Mouse (Mus musculus) layer of hippocampus, adult 9-11 months (tissue): ENCODE measurements around the gene Cbx2.

ENCODE experiments used
- DNase-seq: peaks from one replicate; pipeline ENCODE4 v3.0.0; 2022

Cbx2 gene

DNA sequence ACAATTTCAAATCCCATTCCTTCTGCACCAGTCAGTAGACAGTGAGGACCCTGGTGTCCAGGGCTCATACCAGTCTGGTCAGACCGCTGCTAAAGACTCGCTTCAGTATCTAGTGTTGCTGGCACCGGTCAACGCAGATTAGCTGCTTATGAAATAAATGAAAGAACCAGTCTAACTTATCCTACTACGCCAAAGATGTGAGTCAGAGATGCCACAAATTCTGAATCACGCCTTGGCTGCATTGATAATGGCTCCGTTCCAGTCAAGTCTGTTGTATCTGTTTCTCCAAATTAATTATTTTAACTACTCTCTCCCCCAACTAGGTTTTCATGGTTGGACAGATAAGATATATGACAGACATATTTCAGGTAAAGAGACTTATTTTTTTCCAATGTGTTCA, 1.6 kb upstream of the Cbx2 start:
- no peak for DNase-seq

GRCm38 (mm10) chr11:119022068-119022894, 481 bp upstream of the Cbx2 start:
- DNase-seq, result no peak

DNA sequence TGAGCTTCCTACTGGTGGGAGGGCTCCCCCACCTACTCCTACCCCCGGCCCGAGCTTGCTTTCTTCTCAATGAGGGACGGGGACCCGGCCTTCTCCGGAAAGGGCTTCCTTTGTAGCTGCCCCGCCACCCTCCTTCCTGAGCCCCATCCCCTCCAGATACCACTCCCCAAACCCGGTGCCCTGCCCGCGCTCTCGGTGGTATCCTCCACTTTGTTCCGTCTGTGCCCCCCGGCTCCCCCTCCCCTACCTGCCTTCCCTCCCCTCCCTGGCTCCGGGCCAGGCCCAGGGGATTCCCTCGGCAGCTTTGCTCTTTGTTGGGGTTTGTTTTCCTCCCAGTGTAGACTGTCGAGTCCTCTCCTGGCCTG, 836 bp downstream of the Cbx2 start:
- no peak for DNase-seq

- DNase-seq, result no peak
Observed at GRCm38 (mm10) chr11:119024260-119024659, 1.5 kb downstream of the Cbx2 start.

DNA sequence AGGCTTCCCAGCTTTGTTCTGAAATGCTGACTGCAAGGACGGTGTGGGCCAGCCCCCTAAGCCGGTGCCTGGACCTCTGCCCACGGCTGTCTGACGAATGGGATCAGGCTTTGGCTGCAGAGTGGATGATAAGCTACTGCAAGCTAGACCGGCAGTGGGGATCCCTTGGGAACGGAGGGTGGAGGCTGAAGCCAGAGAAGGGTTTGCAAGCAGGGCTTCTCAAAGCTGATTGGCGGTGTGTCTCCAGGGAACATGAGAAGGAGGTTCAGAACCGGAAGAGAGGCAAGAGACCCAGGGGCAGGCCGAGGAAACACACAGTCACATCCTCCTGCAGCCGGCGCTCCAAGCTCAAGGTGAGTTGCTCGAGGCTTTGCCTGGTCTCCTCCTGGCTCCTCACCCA, 3.4 kb downstream of the Cbx2 start:
- DNase-seq, result no peak

- DNase-seq, result no peak
Observed at GRCm38 (mm10) chr11:119033874-119034558, 11.3 kb downstream of the Cbx2 start.

GRCm38 (mm10) chr11:119034635-119035034, 11.9 kb downstream of the Cbx2 start:
- DNase-seq, result no peak

DNA sequence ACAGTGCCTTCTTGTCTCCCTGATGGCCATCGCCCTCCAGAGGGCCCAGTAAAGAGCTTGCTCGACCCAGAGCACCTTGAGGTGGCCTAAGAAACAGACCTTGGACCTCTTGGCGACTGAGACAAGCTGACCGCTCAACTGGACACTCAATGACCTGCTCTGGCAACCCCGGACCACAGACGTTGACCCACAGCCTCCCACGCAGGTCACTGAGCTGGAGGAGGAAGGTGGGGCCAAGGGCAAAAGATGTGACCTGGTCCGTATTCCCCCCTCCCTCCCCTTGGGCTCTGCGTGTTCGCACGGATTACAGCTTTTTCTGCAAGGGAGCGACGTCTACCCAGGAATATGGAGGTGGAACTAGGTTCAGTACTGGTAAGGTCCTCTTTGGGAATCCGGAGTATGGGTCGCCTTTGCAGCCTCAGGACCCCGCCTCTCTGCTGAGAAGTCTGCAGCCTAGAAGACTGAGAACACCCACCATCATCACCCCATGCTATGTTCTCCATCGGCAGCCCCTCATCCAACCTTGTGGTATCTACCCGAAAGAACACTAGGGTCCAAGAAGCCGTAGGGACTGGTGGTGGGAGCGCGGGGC, 12.4 kb downstream of the Cbx2 start:
- DNase-seq, result no peak

DNA sequence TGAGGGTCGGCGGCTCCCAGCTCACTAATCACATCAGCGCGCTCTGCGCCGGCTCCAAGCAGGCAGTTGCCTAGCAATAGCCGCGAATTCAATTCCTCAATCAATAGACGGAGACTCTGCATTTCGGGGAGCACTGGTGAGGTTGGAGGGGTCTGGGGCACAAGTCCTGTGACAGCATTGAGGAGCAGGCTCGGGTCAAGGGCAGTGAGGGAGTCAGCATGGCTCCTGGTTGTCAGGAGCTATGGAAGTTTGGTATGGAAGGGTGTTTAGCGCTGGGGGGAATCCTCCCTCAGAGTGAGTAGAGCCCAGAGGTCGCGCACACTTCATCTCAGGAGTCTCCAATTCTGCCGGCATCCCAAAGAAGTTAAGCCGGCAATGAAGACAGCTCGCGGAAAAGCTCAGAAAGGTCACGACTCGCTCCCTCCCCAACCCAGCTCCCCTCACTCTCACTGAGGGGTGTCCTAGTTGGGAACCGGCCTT, 13.0 kb downstream of the Cbx2 start:
- no peak for DNase-seq

- DNase-seq, result no peak
Observed at GRCm38 (mm10) chr11:119036447-119036846, 13.7 kb downstream of the Cbx2 start.

DNA sequence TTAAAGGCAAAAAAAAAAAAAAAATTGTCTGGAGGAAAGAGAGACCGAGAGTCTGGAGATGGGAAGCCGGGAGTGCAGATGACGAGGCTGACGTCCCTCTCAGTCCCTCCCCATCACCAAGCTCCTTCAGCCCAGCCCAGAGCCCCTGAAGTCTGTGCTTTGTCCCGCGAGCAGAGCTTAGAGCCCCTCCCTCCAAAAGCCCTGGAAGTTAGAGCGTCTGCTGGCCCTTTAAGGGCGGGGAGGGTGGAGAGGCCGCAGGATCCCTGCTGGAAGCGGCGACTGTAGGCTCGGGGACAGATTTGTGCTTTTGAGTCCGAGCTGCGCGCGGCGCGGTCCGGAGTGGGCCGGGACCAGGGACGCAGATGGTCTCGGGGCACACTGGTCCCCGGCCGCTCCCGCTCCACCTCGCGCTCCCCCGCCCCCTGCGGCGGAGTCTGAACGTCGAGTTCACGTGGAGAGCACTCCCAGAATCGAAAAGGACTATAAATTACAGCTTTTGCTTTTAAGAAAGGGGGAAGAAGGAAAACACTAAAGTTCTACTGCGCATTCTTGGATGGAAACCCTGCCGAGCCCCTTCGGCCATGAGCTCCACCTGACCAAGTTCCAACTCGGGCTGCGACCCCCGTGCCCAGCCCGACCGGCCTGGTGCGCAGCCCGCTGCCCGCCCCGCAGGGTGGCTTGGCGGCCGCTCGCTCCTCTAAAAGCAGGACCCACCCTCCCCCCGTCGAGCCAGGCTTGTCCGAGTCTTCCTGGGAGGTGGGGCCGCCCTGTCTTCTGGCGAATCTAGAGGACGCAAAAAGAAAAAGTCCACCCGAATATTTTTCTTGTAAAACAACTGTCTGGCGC, 14.4 kb downstream of the Cbx2 start:
- DNase-seq, result no peak

- DNase-seq, result no peak
Observed at GRCm38 (mm10) chr11:119037780-119038401, 15.1 kb downstream of the Cbx2 start.

DNA sequence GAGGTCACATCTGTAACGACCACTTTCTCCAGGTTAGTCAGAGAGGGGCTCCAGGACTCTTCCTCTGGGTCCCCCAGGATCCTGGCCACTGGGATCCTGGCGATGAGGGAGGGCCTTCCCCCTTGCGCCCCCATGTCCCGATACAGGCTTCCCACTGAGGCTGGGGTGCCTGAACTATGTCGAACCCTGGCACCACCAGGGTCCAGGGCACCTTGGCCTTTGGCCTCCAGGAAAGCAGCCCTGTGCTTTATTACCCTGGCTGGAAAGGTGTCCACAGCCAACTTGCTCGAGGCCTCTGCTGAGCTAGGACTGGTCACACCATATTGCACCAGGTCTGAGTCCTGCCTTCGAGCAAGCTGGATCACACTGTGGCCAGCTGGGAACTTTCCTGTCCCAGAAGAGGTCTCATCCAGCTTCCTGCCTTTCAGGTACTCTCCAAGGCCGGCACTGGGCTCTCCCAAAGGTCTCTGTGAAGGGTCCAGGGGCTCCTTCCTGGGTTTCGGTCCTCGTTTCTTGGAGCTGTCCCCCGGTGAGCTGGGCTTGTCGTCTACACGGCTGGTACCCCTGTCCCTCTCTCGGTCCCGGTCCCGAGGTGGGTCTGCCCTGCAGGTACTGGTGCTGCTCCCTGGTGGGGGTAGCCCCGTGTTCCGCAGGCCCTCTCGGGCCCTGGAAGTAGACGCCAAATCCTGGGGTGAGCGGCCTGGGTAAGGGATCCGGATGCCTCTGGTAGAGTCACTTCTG, 16.2 kb downstream of the Cbx2 start:
- no peak for DNase-seq

GRCm38 (mm10) chr11:119039732-119040512, 17.2 kb downstream of the Cbx2 start:
- no peak for DNase-seq

DNA sequence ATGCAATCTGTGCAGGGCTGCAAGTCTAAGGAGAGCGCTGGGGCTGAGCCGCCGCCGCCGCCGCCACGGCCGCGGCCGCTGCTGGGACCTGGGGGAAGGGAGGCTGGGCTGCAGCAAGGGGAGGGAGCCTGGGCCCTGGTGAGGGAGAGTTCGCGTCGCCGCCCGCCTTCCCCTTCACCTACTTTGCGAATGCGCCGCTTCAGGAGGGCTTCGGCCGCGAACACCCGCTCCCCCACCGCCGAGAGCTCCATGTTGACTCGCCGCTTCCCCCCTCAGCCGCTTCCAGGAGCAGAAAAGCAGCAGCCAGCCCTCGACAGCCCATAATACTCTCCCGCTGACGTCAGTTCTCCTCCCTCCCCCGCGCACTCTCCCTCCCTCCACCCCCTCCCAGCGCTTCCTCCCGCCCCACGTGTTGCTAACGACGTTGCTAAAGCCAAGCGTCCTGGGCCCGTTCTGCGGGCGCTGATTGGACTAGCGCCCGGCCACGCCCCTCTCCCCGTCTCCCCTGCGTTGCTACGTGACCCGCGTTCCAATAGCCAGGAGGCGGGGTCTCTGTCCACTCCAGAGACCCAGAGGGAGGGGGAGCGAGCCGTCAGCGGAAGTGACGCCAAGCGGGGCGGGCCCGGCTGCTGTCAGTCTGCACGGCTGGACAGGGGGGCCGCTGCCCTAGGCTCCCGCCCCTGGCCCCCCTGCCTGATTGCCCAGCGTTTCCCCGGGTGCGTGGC, 18.0 kb downstream of the Cbx2 start, which contains the start of gene Cbx8:
Cbx8 (minus strand) TSS at position 370 of the 725 bp plus-strand sequence.
- DNase-seq, result peak; percentile 99

GRCm38 (mm10) chr11:119041325-119041716, 18.6 kb downstream of the Cbx2 start:
- DNase-seq, result no peak

DNA sequence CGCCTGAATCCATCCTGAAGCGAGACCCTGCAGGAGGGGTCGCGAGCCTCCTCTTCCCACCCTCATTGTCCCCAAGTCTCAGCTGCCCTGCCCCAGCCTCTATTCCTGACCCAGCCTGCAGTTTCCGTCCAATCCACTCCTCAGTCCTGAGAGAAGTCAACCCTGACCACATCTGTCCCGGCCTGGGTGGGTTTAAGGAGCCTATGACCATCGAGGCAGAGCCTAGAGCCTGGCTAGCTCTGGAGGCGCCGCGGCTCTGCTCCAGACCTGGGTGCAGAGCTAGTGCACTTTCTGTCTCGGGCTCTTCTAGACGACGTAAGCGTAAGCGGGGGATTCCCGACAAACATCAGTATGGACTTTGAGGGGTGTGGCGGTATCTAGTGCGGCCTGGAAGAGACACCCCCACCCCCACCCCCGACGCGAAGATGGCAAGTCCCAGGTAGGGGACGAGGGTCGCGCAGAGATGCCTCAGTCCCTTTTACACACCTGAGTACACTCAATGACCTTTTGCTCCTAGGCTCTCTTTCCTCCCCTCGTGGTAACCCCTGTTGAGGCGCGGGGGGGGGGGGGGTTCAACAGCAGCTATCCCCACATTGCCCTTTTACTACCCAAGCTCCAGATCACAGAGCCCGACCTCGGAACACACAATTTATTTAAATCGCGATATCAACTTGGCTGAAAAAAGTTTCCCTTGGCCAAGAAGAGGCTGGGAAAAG, 19.1 kb downstream of the Cbx2 start:
- no peak for DNase-seq

DNA sequence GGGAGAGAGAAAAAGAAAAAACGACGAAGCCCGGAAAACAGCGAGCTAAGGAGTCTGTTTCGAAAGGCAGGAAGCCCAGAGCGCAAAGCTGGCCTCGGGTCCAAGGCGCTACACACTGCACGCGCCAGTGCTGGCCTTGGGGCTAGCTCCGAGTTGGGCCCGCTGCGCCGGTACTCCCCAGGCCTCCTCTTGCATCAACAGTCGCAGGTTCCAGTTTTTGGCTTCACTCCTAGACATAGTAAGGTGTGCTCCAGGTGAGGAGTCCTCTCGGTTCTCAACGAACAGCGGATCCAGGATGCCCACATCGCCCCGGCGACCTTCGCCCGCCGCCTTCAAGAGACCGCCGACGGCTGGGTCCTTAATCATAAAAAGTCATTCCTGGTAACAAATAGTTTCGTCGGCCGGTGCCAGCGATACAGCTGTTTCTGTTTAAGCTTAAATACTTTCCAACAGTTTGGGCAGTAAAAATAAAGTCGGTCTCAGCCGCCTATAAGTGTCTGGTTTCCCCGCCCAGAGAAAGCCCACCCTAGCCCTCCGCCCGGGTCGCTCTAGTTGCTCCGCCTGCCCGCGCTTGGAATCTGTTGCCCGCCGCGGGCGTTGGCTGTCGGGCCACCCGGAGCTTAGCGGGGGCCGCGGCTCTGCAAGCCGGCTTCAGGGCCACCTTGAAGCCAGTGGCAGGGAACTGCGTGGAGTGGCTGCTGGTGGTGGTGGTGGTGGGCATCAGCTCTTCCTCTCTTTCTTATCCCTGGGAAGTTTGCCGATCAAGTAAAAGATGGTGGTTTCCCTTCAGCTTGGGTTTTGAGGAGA, 19.9 kb downstream of the Cbx2 start:
- no peak for DNase-seq

GRCm38 (mm10) chr11:119043273-119043540, 20.4 kb downstream of the Cbx2 start:
- DNase-seq, result no peak
